Mouse (Mus musculus): ENCODE data around the gene Gm10160.

Gene Gm10160

GRCm38 (mm10) chr7:81827806-81828667, 27.6 kb downstream of the Gm10160 start:
- DNase-seq, result peak in 1 of 2 experiments; percentile 33

GRCm38 (mm10) chr7:81825381-81825780, 30.2 kb downstream of the Gm10160 start:
- DNase-seq, result peak; percentile 63 to 77

GRCm38 (mm10) chr7:81824906-81825305, 30.7 kb downstream of the Gm10160 start:
- DNase-seq, result no peak

DNA sequence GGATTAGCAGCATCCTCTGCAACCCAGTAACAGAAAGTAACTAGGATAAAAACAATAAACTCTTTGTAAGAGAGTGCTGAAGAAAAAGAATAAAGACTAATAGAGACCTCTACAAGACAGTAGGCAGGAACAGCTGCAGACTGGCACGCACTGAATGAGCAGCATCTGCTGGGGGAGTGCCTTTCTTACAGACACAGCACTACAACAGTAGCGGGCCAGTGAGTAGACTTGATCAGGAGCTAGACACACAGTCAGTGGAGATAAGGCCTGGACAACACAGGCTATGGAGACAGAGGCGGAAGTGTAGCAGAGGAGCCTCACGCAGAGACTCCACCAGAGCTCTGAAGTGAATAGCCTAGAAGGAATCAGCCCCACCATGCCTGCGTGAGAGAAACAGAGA, 49.5 kb downstream of the Gm10160 start:
- no peak for DNase-seq
